Mouse (Mus musculus): ENCODE data around the gene Mfn1. TPM values are rescaled to one million over a fixed set of nuclear protein-coding genes. Genes with fewer than 3 reads are reported as not detected.

Gene Mfn1
- total RNA-seq (2023): 10 to 100 TPM; 34.0 to 35.0 TPM

DNA sequence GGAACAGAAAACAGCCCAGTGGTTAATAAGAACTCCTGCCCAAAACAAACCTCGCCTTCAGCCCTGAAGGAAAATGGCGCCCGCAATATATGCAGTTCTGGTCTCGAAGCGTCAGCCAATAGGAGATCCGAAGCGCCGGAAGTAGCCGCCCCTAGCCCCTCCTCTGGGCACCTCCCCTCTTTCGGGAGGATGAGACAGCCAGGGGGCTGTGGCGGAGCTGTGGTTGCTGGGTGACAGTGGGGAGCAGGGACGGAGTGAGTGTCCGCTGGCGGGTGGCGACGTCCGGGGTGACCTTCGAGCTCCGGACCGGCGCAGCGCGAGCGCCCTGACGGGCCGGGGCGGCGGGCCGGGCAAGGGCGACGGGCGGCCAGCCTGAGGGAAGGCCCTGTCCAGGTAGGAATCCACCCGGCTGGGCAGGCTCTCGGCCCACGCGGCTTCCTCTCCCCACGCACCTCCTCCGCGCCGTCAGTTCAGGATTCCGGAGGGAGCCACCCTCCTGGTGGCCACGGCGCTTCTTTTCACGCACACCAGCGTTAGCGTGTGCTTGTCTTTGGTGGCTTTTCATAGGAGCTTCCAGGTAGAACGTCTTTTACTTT, at the start of gene Mfn1:
Gene Mfn1, plus strand, starts transcription at position 163 of the 596 bp plus-strand sequence.

DNA sequence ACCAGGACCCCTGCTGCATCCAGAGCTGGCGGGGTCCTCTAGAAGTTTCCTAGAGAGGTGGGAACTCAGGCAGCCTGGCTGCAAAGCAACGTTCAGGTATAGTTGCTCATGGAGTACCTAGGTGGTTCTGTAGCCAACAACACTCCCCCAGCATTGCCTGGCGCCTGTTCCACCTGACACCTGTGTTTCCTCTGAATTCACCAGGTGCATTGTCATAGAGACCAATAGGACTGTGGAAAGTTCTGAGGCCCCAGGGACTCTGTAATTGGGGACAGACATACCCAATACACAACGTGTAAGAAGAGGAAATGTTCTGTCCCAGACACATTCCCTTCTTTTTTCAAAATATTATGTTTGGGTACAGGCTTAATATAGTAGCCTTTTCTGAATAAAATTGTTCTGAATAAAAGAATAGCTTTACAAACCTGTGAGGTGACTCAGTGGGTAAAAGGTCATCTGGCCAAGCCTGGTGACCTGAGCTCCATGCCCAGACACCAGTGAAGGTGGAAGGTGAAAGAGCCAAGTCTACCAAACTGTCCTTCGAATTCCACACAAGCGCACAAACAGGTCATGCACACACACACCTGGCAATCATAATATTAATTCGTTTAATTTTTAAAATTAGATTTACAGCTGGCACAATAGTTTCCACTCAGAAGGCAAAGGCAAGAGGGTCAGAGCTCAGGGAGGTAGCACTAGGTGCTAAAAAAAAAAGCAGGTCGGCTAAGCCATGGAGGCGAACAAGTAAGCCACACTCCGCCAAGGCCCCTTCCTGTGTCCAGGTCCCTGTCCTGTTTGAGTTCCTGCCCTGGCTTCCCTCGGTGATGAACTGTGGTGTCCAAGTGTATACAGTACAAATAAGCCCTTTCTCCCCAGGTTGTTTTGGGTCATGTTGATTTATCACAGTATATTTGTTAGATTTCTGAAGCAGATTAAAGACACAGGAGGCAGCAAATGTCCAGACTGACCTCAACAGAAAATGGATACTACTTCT, 36.9 kb upstream of the Mfn1 start, which contains the start of gene Kcnmb3:
Gene Kcnmb3, minus strand, starts transcription at position 135 of the 994 bp plus-strand sequence.

DNA sequence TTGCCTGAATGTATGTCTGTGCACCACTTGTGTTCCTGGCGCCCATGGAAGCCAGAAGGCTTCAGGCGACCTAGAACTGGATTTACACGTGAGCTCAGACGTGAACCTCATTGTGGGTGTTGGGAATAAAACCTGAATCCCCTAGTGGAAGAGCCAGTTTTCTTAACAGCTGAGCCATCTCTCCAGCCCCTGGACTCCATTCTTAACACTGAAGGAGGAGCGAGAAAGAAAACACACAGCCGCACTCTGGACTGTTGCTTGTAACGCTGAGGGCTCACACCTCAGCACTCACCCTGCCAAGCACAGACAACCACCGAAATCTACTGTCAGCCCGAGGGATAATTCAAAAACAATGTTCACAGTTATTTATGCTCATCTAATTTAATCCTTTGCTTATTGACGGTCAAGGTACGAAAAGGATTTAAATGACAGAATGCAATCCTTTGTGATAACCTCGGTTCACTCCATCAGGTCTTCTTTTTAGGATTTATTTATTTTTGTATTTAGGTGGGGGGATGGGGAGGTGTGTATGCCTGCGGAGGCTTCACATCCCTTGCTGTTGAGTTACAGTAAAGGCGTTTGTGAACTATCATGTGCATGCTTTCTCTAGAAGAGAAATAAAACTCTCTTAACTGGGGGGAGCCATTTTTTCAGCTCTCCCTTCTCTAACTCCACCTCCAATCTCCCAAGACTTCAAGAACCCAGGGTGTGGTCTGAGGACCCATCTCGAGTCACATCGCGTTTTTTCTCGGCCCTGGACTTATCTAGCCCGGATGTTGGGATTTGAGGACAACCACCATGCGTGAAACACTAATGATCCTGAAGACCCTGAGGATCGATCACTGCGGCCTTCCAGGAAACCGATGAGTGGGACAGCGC, 19.5 kb upstream of the Mfn1 start, which contains the start of gene Zfp639:
Gene Zfp639, plus strand, starts transcription at position 764 of the 879 bp plus-strand sequence.

DNA sequence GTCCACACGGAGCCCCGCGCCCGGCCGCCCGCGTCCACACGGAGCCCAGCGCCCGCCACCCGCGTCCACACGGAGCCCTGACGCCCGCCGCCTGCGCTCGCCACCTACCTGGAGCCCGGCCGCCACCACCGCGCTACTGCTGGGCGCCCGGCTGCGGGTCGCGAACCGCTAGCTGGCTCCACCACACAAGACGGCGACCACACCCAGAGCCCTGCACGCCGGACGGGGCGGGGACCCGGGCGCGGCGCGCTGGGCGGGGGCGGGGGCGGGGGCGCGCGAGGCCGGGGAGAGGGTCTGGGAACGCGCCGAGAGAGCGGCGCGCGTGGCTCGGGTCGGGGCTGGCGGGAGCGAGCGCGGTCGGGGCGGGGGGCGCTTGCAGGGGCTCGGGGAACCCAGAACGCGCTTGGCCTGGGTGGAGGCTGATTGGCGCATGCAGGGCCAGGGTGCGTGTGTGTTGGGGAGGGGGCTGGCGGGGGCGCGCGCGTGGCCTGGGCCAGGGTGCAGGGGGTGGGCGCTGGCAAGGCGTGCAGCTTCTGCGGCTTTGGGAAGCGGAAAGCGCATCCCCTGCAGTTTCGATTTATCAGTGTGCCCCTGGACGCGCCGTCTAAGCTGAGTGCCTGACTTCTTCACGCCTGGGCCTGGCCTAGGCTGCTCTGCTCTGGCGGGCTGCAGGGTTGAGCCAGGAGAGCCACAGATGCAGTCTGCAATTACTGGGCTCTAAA, 87.2 kb downstream of the Mfn1 start, which contains the start of gene Gnb4:
Gene Gnb4, minus strand, starts transcription at position 255 of the 722 bp plus-strand sequence.

Other genes with a start within 250 kb of the Mfn1 start
- 10 to 100 TPM; 12.4 to 17.1 TPM for gene Zmat3, start 163.5 kb upstream of the Mfn1 start, total RNA-seq (2023)
- gene Pik3ca, start 131.8 kb upstream of the Mfn1 start, total RNA-seq (2023): 10 to 100 TPM; 43.3 to 47.6 TPM
- gene Kcnmb3, start 37.2 kb upstream of the Mfn1 start, total RNA-seq (2023): 1 to 10 TPM; 1.2 to 1.3 TPM
- 10 to 100 TPM; 44.2 to 45.5 TPM for gene Zfp639, start 19.2 kb upstream of the Mfn1 start, total RNA-seq (2023)
- 10 to 100 TPM; 26.3 to 28.2 TPM for gene Gnb4, start 87.1 kb downstream of the Mfn1 start, total RNA-seq (2023)
- 10 to 100 TPM; 68.0 to 69.2 TPM for gene Actl6a, start 176.8 kb downstream of the Mfn1 start, total RNA-seq (2023)
- 10 to 100 TPM; 76.2 to 86.4 TPM for gene Ndufb5, start 207.5 kb downstream of the Mfn1 start, total RNA-seq (2023)
- gene Mrpl47, start 208.1 kb downstream of the Mfn1 start, total RNA-seq (2023): 10 to 100 TPM in 1 of 2 experiments, 1 to 10 TPM in 1; 8.1 to 13.4 TPM

Measured in T-cell, adult 66 days (primary cell).